Comparison of ENCODE assay signal across 8 mouse cellular contexts in the genomic region with DNA sequence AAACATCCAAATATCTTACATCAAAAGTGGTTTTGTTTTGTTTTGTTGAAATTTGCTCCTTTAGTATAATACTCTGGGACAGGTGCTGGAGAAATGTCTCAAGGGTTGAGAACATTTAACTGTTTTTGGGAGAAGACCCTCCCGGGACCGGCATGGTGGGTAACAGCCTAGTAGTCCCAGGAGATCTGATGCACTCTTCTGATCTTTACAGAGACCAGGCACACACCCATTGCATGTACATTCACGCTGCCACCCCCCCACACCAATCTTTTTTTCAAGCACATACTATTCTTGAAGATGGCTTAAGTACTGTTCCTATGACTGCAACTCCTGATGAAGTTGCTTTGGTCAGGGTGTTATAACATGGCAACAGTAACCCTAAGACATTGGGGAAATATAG. TPM values are rescaled to one million over a fixed set of nuclear protein-coding genes. Genes with fewer than 3 reads are reported as not detected.
A peak's percentile ranks its signal among the peaks of the same experiment; 100 is the strongest.
DNase-seq lines count a peak whose midpoint lies in the region; ATAC-seq and TF ChIP-seq lines count a peak whose summit lies in the region.

No protein-coding gene starts in this region.

- no peak for TF ChIP-seq CTCF in cerebellum, adult 2 months (IDR thresholded peaks at IDR 0.05; ENCODE audit: borderline replicate concordance, insufficient read depth, low read depth, low read length)
- no peak for TF ChIP-seq CTCF in thymus, adult 2 months (IDR thresholded peaks at IDR 0.05; ENCODE audit: borderline replicate concordance, control insufficient read depth, extremely low read depth, insufficient read depth, low read length, poor library complexity)

- no peak for TF ChIP-seq POLR2A in cerebellum, adult 2 months (IDR thresholded peaks at IDR 0.05; ENCODE audit: borderline replicate concordance, insufficient read depth, low read length)
- no peak for TF ChIP-seq POLR2A in thymus, adult 2 months (IDR thresholded peaks at IDR 0.05; ENCODE audit: control insufficient read depth, extremely low read depth, insufficient read depth, low read length, poor library complexity)

- 61% methylated on average over 3 of the region's 3 CpGs for WGBS in cerebellum, adult 2 months
- WGBS in thymus, adult 2 months: 81% methylated on average over 3 of the region's 3 CpGs
- WGBS in liver, embryonic 12.5 days (ENCODE audit: insufficient replicate concordance): 43% methylated on average over 3 of the region's 3 CpGs

- ATAC-seq in cerebellum, adult (ENCODE audit: insufficient number of reproducible peaks, low FRiP score, low TSS enrichment): no peak
- ATAC-seq in liver, embryonic 12.5 days: no peak

- no peaks in the 10 kb centered on the region for H3K9me3 ChIP-seq in liver, embryonic 12.5 days (replicated peaks)

- 0 out of 2 replicates have a peak, but pooled peaks cover 2% of the 10 kb centered on the region for H3K4me1 ChIP-seq in cerebellum, adult 2 months (ENCODE audit: control insufficient read depth, insufficient read depth, low read length)
- H3K4me1 ChIP-seq in thymus, adult 2 months (replicated peaks; ENCODE audit: control insufficient read depth, insufficient read depth, low read length): peaks cover 4% of the 10 kb centered on the region
- H3K4me1 ChIP-seq in liver, embryonic 12.5 days: peaks cover 25% of the 10 kb centered on the region

- peak in 1 of 2 experiments; percentile 2 for DNase-seq in cerebellum, adult 2 months
- DNase-seq in thymus, adult 2 months: peak; percentile 1
- no peak for DNase-seq in thymus, postnatal 0 days (ENCODE audit: low spot score)
- DNase-seq in right cerebral cortex, postnatal 4 days: no peak
- DNase-seq in urinary bladder, postnatal 4 days (ENCODE audit: low spot score in 2 of 2): no peak
- DNase-seq in urinary bladder, postnatal 10 days (ENCODE audit: low spot score): no peak

- peak overlapping the region; percentile 60 for H3K9ac ChIP-seq in liver, embryonic 12.5 days

- H3K4me3 ChIP-seq in cerebellum, adult 2 months (replicated peaks; ENCODE audit: insufficient read depth, low read depth, low read length): peak overlapping the region; percentile 15
- H3K4me3 ChIP-seq in thymus, adult 2 months (ENCODE audit: control insufficient read depth, insufficient read depth, low read length): no peak overlapping the region
- H3K4me3 ChIP-seq in liver, embryonic 12.5 days: peak overlapping the region; percentile 46

- no peaks in the 10 kb centered on the region for H3K36me3 ChIP-seq in thymus, adult 2 months (ENCODE audit: control insufficient read depth, insufficient read depth, low read length)
- peaks cover 4% of the 10 kb centered on the region; the same call in 1 of the 2 replicates for H3K36me3 ChIP-seq in liver, embryonic 12.5 days

- no peaks in the 10 kb centered on the region for H3K27me3 ChIP-seq in cerebellum, adult 2 months (ENCODE audit: control insufficient read depth, insufficient read depth, low read length)
- no peaks in the 10 kb centered on the region for H3K27me3 ChIP-seq in thymus, adult 2 months (ENCODE audit: control insufficient read depth, insufficient read depth, low read length)
- no peaks in the 10 kb centered on the region for H3K27me3 ChIP-seq in liver, embryonic 12.5 days (replicated peaks)

- peak overlapping the region; percentile 70 for H3K4me2 ChIP-seq in liver, embryonic 12.5 days

- H3K27ac ChIP-seq in cerebellum, adult 2 months (ENCODE audit: insufficient read depth, low read length): peak overlapping the region; percentile 36; the same call in 1 of the 2 replicates
- H3K27ac ChIP-seq in thymus, adult 2 months (ENCODE audit: control insufficient read depth, insufficient read depth, low read length): no peak overlapping the region
- H3K27ac ChIP-seq in liver, embryonic 12.5 days: peak overlapping the region; percentile 77

RNA-seq across cellular contexts. Expression of gene Magt1, which starts 0.9 kb away (rescaled TPM):
- 9.0 and 10.2 TPM in 2 replicates for polyA plus RNA-seq in cerebellum, adult 2 months (2012; rRNA removed)
- 6.6 TPM in 2 replicates for polyA plus RNA-seq in thymus, adult 2 months (2012; rRNA removed)
- polyA plus RNA-seq in thymus, postnatal 0 days (2015; fragmentation: Nextera tagmentation; extraction: Ambion mirVana): 43.2 and 44.9 TPM in 2 replicates
- polyA plus RNA-seq in liver, embryonic 12.5 days (2016; fragmentation: Nextera tagmentation; extraction: Ambion mirVana): 35.4 and 36.3 TPM in 2 replicates

RNA-seq across cellular contexts. Expression of gene Cox7b, which starts 2.9 kb away (rescaled TPM):
- 473 and 495 TPM in 2 replicates for polyA plus RNA-seq in cerebellum, adult 2 months (2012; rRNA removed)
- polyA plus RNA-seq in thymus, adult 2 months (2012; rRNA removed): 112 and 183 TPM in 2 replicates
- 400 and 489 TPM in 2 replicates for polyA plus RNA-seq in thymus, postnatal 0 days (2015; fragmentation: Nextera tagmentation; extraction: Ambion mirVana)
- 299 and 306 TPM in 2 replicates for polyA plus RNA-seq in liver, embryonic 12.5 days (2016; fragmentation: Nextera tagmentation; extraction: Ambion mirVana)

RNA-seq across cellular contexts. Expression of gene Atp7a, which starts 14.5 kb away (rescaled TPM):
- polyA plus RNA-seq in cerebellum, adult 2 months (2012; rRNA removed): 2.7 and 3.3 TPM in 2 replicates
- 4.6 and 5.2 TPM in 2 replicates for polyA plus RNA-seq in thymus, adult 2 months (2012; rRNA removed)
- 9.1 and 9.5 TPM in 2 replicates for polyA plus RNA-seq in thymus, postnatal 0 days (2015; fragmentation: Nextera tagmentation; extraction: Ambion mirVana)
- 10.5 and 12.3 TPM in 2 replicates for polyA plus RNA-seq in liver, embryonic 12.5 days (2016; fragmentation: Nextera tagmentation; extraction: Ambion mirVana)
